Mouse (Mus musculus) heart, embryonic 12.5 days (tissue): ENCODE measurements around the gene Mrpl30. TPM values are rescaled to one million over a fixed set of nuclear protein-coding genes. Genes with fewer than 3 reads are reported as not detected.

ENCODE experiments used
- ATAC-seq: fragments of 200-750 bp; cut with Nextera tagmentation; 2 replicates; pipeline ENCODE4 v1.8.0; 2017; ENCODE audit warnings: moderate TSS enrichment, moderate library complexity; ENCODE audit not compliant: insufficient number of reproducible peaks, low FRiP score
- H3K27ac ChIP-seq: fragments of 300-500 bp; sonication (generic); 2 replicates; pipeline ENCODE4 v1.5.1; 2016; ENCODE audit warnings: mild to moderate bottlenecking, moderate library complexity; ENCODE audit not compliant: poor library complexity, severe bottlenecking
- H3K27me3 ChIP-seq: fragments of 300-500 bp; sonication (generic); replicated peaks from 2 replicates; pipeline ENCODE4 v1.6.1; 2016; ENCODE audit warnings: mild to moderate bottlenecking, moderate library complexity
- H3K36me3 ChIP-seq: fragments of 300-500 bp; sonication (generic); 2 replicates; pipeline ENCODE4 v1.6.1; 2016; ENCODE audit warnings: mild to moderate bottlenecking, moderate library complexity
- H3K4me1 ChIP-seq: fragments of 300-500 bp; sonication (generic); replicated peaks from 2 replicates; pipeline ENCODE4 v1.6.1; 2016; ENCODE audit warnings: mild to moderate bottlenecking
- H3K4me2 ChIP-seq: fragments of 300-500 bp; sonication (generic); 2 replicates; pipeline ENCODE4 v1.6.1; 2016; ENCODE audit warnings: mild to moderate bottlenecking, moderate library complexity
- H3K4me3 ChIP-seq: fragments of 300-500 bp; sonication (generic); 2 replicates; pipeline ENCODE4 v1.5.1; 2016; ENCODE audit warnings: mild to moderate bottlenecking
- H3K9ac ChIP-seq: fragments of 300-500 bp; sonication (generic); 2 replicates; pipeline ENCODE4 v1.6.1; 2016; ENCODE audit warnings: mild to moderate bottlenecking, moderate library complexity
- H3K9me3 ChIP-seq: fragments of 300-500 bp; sonication (generic); replicated peaks from 2 replicates; pipeline ENCODE4 v1.6.1; 2016; ENCODE audit warnings: mild to moderate bottlenecking, moderate library complexity
- WGBS: fragments of 180-500 bp; shearing (Covaris S2); methylation state at CpG from one replicate; pipeline ENCODE4 v1.1.7; 2016; 5-methylcytosine and 5-hydroxymethylcytosine counted together
- polyA plus RNA-seq: library from polyadenylated mRNA; unstranded; fragments of >200 nt; fragmentation: Nextera tagmentation; extraction: Ambion mirVana; gene quantifications from 2 replicates; pipeline ENCODE4 v1.2.1, GENCODE M21; 2016

Mrpl30 gene
- 237 and 240 TPM in 2 replicates for polyA plus RNA-seq

GRCm38 (mm10) chr1:37890025-37890652 is at the start of gene Mrpl30, which contains the start of gene Mitd1:
TSS of gene Mrpl30 (plus strand) at chr1:37890477.
TSS of gene Mitd1 (minus strand) at chr1:37890411.
- Histone ChIP-seq H3K9ac (peak within 1 kb of the TSS; percentile 78), H3K4me1 (peaks cover 15% of the 10 kb centered on the region), H3K36me3 (peaks cover 13% of the 10 kb centered on the region), H3K9me3 (no peaks in the 10 kb centered on the region), H3K4me2 (peak within 1 kb of the TSS; percentile 85), H3K27me3 (no peaks in the 10 kb centered on the region), H3K4me3 (peak within 1 kb of the TSS; percentile 86), H3K27ac (peak within 1 kb of the TSS; percentile 77)
- peak; percentile 85 for ATAC-seq
- WGBS, result under 1% methylated on average over 41 of the region's 41 CpGs

GRCm38 (mm10) chr1:37846878-37847277 is 43.4 kb upstream of the Mrpl30 start:
- Histone ChIP-seq H3K27me3 (no peaks in the 10 kb centered on the region), H3K9me3 (no peaks in the 10 kb centered on the region), H3K4me3 (no peak overlapping the region), H3K4me1 (peaks cover 6% of the 10 kb centered on the region), H3K9ac (no peak overlapping the region), H3K27ac (no peak overlapping the region), H3K36me3 (no peaks in the 10 kb centered on the region), H3K4me2 (no peak overlapping the region)
- no peak for ATAC-seq
- 73% methylated on average over 8 of the region's 8 CpGs for WGBS

GRCm38 (mm10) chr1:37850696-37851095 is 39.6 kb upstream of the Mrpl30 start:
- WGBS, result 34% methylated on average over 2 of the region's 2 CpGs
- Histone ChIP-seq H3K9ac (no peak overlapping the region), H3K36me3 (peaks cover 6% of the 10 kb centered on the region; the same call in 1 of the 2 replicates), H3K4me1 (peaks cover 6% of the 10 kb centered on the region), H3K27ac (no peak overlapping the region), H3K27me3 (no peaks in the 10 kb centered on the region), H3K9me3 (no peaks in the 10 kb centered on the region), H3K4me2 (no peak overlapping the region), H3K4me3 (no peak overlapping the region)
- no peak for ATAC-seq

GRCm38 (mm10) chr1:37864511-37865400 is 25.5 kb upstream of the Mrpl30 start:
- no peaks in the 10 kb centered on the region for H3K9me3 ChIP-seq
- peak overlapping the region; percentile 74 for H3K9ac ChIP-seq
- peaks cover 5% of the 10 kb centered on the region for H3K4me1 ChIP-seq
- peak overlapping the region; percentile 67 for H3K4me2 ChIP-seq
- H3K4me3 ChIP-seq, result peak overlapping the region; percentile 66
- peaks cover 8% of the 10 kb centered on the region; the same call in 1 of the 2 replicates for H3K27me3 ChIP-seq
- WGBS, result under 1% methylated on average over 89 of the region's 90 CpGs
- no peaks in the 10 kb centered on the region for H3K36me3 ChIP-seq
- ATAC-seq, result peak; percentile 98
- peak overlapping the region; percentile 82 for H3K27ac ChIP-seq

- Histone ChIP-seq H3K4me1 (peaks cover 5% of the 10 kb centered on the region), H3K27me3 (peaks cover 8% of the 10 kb centered on the region; the same call in 1 of the 2 replicates), H3K9ac (peak overlapping the region; percentile 71), H3K4me3 (peak overlapping the region; percentile 66), H3K36me3 (no peaks in the 10 kb centered on the region), H3K27ac (peak overlapping the region; percentile 82), H3K4me2 (peak overlapping the region; percentile 67), H3K9me3 (no peaks in the 10 kb centered on the region)
- ATAC-seq, result no peak
- 11% methylated on average over 23 of the region's 23 CpGs for WGBS
Observed at GRCm38 (mm10) chr1:37865401-37866215, 24.7 kb upstream of the Mrpl30 start.

GRCm38 (mm10) chr1:37866286-37866685 is 24.0 kb upstream of the Mrpl30 start, which contains the start of gene Tsga10:
TSS of gene Tsga10 (minus strand) at chr1:37866429.
- Histone ChIP-seq H3K4me2 (peak within 1 kb of the TSS; percentile 67), H3K9me3 (no peaks in the 10 kb centered on the region), H3K4me3 (peak within 1 kb of the TSS; percentile 66), H3K27me3 (peaks cover 8% of the 10 kb centered on the region; the same call in 1 of the 2 replicates), H3K9ac (peak within 1 kb of the TSS; percentile 71), H3K36me3 (no peaks in the 10 kb centered on the region), H3K4me1 (peaks cover 5% of the 10 kb centered on the region), H3K27ac (peak within 1 kb of the TSS; percentile 82)
- 86% methylated on average over 6 of the region's 6 CpGs for WGBS
- ATAC-seq, result no peak

- no peak overlapping the region for H3K27ac ChIP-seq
- H3K9ac ChIP-seq, result no peak overlapping the region
- no peaks in the 10 kb centered on the region for H3K36me3 ChIP-seq
- peaks cover 8% of the 10 kb centered on the region; the same call in 1 of the 2 replicates for H3K27me3 ChIP-seq
- no peak for ATAC-seq
- H3K9me3 ChIP-seq, result no peaks in the 10 kb centered on the region
- no peak overlapping the region for H3K4me3 ChIP-seq
- peaks cover 8% of the 10 kb centered on the region for H3K4me1 ChIP-seq
- no peak overlapping the region for H3K4me2 ChIP-seq
- 66% methylated on average over 1 of the region's 1 CpGs for WGBS
Observed at GRCm38 (mm10) chr1:37867056-37867455, 23.2 kb upstream of the Mrpl30 start.

GRCm38 (mm10) chr1:37867684-37868322 is 22.5 kb upstream of the Mrpl30 start:
- no peak overlapping the region for H3K4me2 ChIP-seq
- 56% methylated on average over 10 of the region's 10 CpGs for WGBS
- ATAC-seq, result no peak

GRCm38 (mm10) chr1:37868640-37869039 is 21.6 kb upstream of the Mrpl30 start:
- Histone ChIP-seq H3K36me3 (no peaks in the 10 kb centered on the region), H3K4me1 (peaks cover 11% of the 10 kb centered on the region), H3K27ac (no peak overlapping the region), H3K9me3 (no peaks in the 10 kb centered on the region), H3K4me2 (no peak overlapping the region), H3K27me3 (peaks cover 8% of the 10 kb centered on the region; the same call in 1 of the 2 replicates), H3K4me3 (no peak overlapping the region), H3K9ac (no peak overlapping the region)
- no peak for ATAC-seq
- 59% methylated on average over 10 of the region's 10 CpGs for WGBS

More at GRCm38 (mm10) chr1:37867684-37868322, 22.5 kb upstream of the Mrpl30 start:
- H3K9ac ChIP-seq, result no peak overlapping the region
- no peak overlapping the region for H3K27ac ChIP-seq
- H3K36me3 ChIP-seq, result no peaks in the 10 kb centered on the region
- peaks cover 8% of the 10 kb centered on the region; the same call in 1 of the 2 replicates for H3K27me3 ChIP-seq
- no peak overlapping the region for H3K4me3 ChIP-seq
- no peaks in the 10 kb centered on the region for H3K9me3 ChIP-seq
- peaks cover 8% of the 10 kb centered on the region for H3K4me1 ChIP-seq

- 53% methylated on average over 2 of the region's 2 CpGs for WGBS
Observed at GRCm38 (mm10) chr1:37869362-37869761, 20.9 kb upstream of the Mrpl30 start.

More at GRCm38 (mm10) chr1:37869362-37869761, 20.9 kb upstream of the Mrpl30 start:
- peaks cover 8% of the 10 kb centered on the region; the same call in 1 of the 2 replicates for H3K27me3 ChIP-seq
- no peak overlapping the region for H3K27ac ChIP-seq
- H3K36me3 ChIP-seq, result no peaks in the 10 kb centered on the region
- H3K9me3 ChIP-seq, result no peaks in the 10 kb centered on the region
- H3K4me3 ChIP-seq, result no peak overlapping the region
- H3K4me1 ChIP-seq, result peaks cover 11% of the 10 kb centered on the region
- ATAC-seq, result no peak
- H3K9ac ChIP-seq, result no peak overlapping the region
- H3K4me2 ChIP-seq, result no peak overlapping the region
